Mouse (Mus musculus) intestine, postnatal 0 days (tissue): ENCODE data around the gene Lipe. TPM values are rescaled to one million over a fixed set of nuclear protein-coding genes. Genes with fewer than 3 reads are reported as not detected.
"Not testable (repeated sequence)": the region's sequence is repeated elsewhere in the genome, so short reads cannot be mapped to it uniquely, and the experiment has no call there.

Experiments
- ATAC-seq: fragments of 200-750 bp; cut with Nextera tagmentation; 2 replicates; pipeline ENCODE4 v1.8.0; 2017; ENCODE audit warnings: mild to moderate bottlenecking, moderate TSS enrichment, moderate library complexity
- H3K27ac ChIP-seq: fragments of 300-500 bp; sonication (generic); 2 replicates; pipeline ENCODE4 v1.5.1; 2014; ENCODE audit warnings: mild to moderate bottlenecking, low read depth, low read length, moderate library complexity
- H3K27me3 ChIP-seq: fragments of 300-500 bp; sonication (generic); replicated peaks from 2 replicates; pipeline ENCODE4 v1.6.1; 2014; ENCODE audit warnings: low read length, mixed read lengths; ENCODE audit not compliant: control insufficient read depth, insufficient read depth
- H3K36me3 ChIP-seq: fragments of 300-500 bp; sonication (generic); 2 replicates; pipeline ENCODE4 v1.6.1; 2014; ENCODE audit warnings: mild to moderate bottlenecking, moderate library complexity; ENCODE audit not compliant: control insufficient read depth, insufficient read depth
- H3K4me1 ChIP-seq: fragments of 300-500 bp; sonication (generic); replicated peaks from 2 replicates; pipeline ENCODE4 v1.6.1; 2014; ENCODE audit warnings: antibody characterized with exemption, low read length, mixed read lengths; ENCODE audit not compliant: control insufficient read depth, insufficient read depth
- H3K4me2 ChIP-seq: fragments of 300-500 bp; sonication (generic); replicated peaks from 2 replicates; pipeline ENCODE4 v1.6.1; 2014; ENCODE audit warnings: low read depth, mild to moderate bottlenecking, moderate library complexity
- H3K4me3 ChIP-seq: fragments of 300-500 bp; sonication (generic); 2 replicates; pipeline ENCODE4 v1.5.1; 2014; ENCODE audit warnings: low read depth, low read length
- H3K9ac ChIP-seq: fragments of 300-500 bp; sonication (generic); 2 replicates; pipeline ENCODE4 v1.6.1; 2014; ENCODE audit warnings: mild to moderate bottlenecking, low read depth, low read length
- H3K9me3 ChIP-seq: fragments of 300-500 bp; sonication (generic); 2 replicates; pipeline ENCODE4 v1.6.1; 2016; ENCODE audit warnings: mixed run types; ENCODE audit not compliant: control insufficient read depth
- CTCF ChIP-seq: sonication (generic); IDR thresholded peaks from 2 replicates; pipeline ENCODE4 v1.5.1; 2016; ENCODE audit warnings: low read depth, mild to moderate bottlenecking, control low read depth, antibody characterized with exemption, moderate library complexity
- WGBS: fragments of 180-500 bp; shearing (Covaris S2); extraction: QIAGEN DNeasy Blood & Tissue Kit; methylation state at CpG from one replicate; pipeline ENCODE4 v1.1.7; 2014; 5-methylcytosine and 5-hydroxymethylcytosine counted together
- polyA plus RNA-seq: library from polyadenylated mRNA; unstranded; fragments of >200 nt; fragmentation: Nextera tagmentation; extraction: Ambion mirVana; gene quantifications from 2 replicates; pipeline ENCODE4 v1.2.1, GENCODE M21; 2015

Lipe gene
- polyA plus RNA-seq, 1 experiment from 2014 or later, result 15.0 TPM

DNA sequence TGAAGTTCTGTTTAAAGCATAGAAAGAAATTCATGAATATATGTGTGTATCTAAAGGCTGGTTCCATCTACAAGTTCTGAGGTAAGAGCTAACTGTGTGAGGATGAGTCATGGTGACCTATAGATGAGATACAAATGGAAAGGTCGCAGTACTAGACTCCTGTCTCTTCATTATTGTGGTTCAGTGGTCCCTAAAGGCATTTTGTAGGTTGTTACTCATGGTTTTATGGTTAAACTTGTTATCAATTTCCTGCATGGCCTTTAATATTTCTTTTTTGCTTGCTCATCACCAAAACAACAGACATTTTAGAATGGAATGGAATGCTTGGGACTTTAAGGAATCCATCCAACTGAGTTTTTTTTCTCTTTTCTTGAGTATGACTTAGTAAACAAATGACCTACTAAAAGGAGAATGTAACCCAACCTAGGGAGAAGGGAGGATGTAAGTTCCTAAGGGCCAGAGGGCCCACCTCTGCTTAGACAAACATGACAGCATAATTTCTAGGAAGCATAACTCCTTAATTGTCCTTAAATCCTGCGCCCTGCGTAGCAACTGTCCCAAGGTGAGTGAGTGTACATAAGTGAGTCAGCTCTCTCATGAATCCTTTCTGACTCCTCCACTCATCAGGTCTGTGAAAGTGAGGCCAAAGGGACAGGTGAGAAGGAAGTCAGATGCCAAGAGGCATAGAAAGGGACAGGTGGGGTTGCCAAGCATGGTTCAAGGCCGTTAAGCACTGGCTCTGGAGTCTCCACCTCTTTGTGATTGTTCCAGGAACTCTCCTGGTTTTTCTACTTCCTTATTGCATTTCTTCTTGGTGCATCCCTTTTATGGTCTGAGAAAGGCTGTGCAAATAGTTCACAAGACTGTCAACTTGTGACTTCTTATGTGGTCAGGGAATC, 31.6 kb upstream of the Lipe start:
- 48% methylated on average over 4 of the region's 4 CpGs for WGBS
- peak; percentile 93 for ATAC-seq
- no peaks in the 10 kb centered on the region for H3K36me3 ChIP-seq

DNA sequence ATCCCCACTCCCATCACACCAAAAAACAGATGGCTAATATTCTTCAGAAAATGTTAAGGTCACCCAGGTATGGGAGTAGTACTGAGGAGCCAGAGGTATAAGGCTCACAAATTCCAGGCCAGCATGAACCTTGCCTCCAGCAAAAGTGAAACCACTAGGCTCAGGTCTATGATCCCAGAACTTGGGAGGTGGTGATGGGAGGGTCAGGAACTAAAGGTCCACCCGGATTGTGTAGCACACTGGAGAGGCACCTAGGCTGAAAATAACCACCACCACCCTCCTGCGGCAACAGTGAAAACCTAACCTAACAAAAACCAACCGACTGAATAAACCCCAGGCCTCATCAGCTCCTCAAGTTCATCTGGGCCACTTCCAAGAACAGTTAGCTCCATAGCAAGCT, 29.8 kb upstream of the Lipe start:
- Histone ChIP-seq H3K9me3 (no peaks in the 10 kb centered on the region), H3K4me1 (0 out of 2 replicates have a peak, but pooled peaks cover 6% of the 10 kb centered on the region), H3K4me3 (no peak overlapping the region), H3K36me3 (no peaks in the 10 kb centered on the region), H3K27ac (no peak overlapping the region), H3K4me2 (no peak overlapping the region), H3K9ac (no peak overlapping the region), H3K27me3 (no peaks in the 10 kb centered on the region)
- ATAC-seq, result no peak
- no peak for TF ChIP-seq CTCF
- 70% methylated on average over 3 of the region's 3 CpGs for WGBS

More for the DNA sequence above, 31.6 kb upstream of the Lipe start:
- H3K4me1 ChIP-seq, result peaks cover 10% of the 10 kb centered on the region; the same call in 1 of the 2 replicates
- no peak for TF ChIP-seq CTCF
- H3K9ac ChIP-seq, result no peak overlapping the region
- no peak overlapping the region for H3K4me3 ChIP-seq
- H3K27ac ChIP-seq, result peak overlapping the region; percentile 74
- H3K9me3 ChIP-seq, result no peaks in the 10 kb centered on the region
- no peaks in the 10 kb centered on the region for H3K27me3 ChIP-seq
- no peak overlapping the region for H3K4me2 ChIP-seq

DNA sequence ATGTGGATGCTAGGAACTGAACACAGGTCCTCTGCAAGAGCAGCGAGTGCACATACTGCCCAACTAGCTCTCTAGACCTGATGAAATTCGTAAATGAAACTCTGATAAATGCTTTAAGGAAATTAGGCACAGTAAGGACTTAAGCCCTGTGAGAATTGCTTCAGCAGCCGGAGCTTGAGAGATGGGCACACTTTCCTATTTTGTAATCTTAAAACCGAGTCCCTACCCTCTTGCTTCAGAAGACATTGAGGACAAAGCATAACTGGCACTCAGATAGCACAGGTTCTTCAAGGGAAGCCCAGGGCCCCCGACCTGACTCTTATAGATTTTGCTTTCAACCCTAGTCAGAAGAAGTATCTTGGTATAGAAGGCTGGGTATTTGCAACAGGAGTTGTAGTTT, 28.6 kb upstream of the Lipe start:
- no peak for ATAC-seq
- TF ChIP-seq CTCF, result no peak
- no peak overlapping the region for H3K4me2 ChIP-seq
- no peaks in the 10 kb centered on the region for H3K36me3 ChIP-seq
- no peak overlapping the region for H3K4me3 ChIP-seq
- H3K9me3 ChIP-seq, result no peaks in the 10 kb centered on the region
- H3K4me1 ChIP-seq, result 0 out of 2 replicates have a peak, but pooled peaks cover 6% of the 10 kb centered on the region
- no peak overlapping the region for H3K9ac ChIP-seq
- 87% methylated on average over 5 of the region's 5 CpGs for WGBS
- H3K27me3 ChIP-seq, result no peaks in the 10 kb centered on the region
- H3K27ac ChIP-seq, result no peak overlapping the region

DNA sequence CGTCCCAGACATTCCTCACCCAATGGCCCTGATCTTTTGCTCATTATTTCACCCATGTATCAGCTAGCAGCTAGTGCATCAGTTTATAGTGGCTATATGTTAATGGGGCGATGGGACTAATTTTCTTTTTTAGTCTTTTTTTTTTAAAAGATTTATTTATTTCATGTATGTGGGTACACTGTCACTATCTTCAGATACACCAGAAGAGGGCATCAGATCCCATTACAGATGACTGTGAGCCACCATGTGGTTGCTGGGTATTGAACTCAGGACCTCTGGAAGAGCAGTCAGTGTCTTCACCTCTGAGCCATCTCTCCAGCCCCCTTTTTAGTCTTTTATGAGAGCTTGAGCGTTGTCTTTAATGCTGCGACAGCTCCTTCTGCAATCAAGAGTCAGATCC, 27.9 kb upstream of the Lipe start:
- not testable (repeated sequence) for H3K27me3 ChIP-seq, H3K9ac ChIP-seq, H3K4me3 ChIP-seq, H3K36me3 ChIP-seq, H3K27ac ChIP-seq, H3K4me1 ChIP-seq, H3K4me2 ChIP-seq, ATAC-seq, H3K9me3 ChIP-seq
- WGBS, result 95% methylated on average over 4 of the region's 4 CpGs
- TF ChIP-seq CTCF, result peak; percentile 45

DNA sequence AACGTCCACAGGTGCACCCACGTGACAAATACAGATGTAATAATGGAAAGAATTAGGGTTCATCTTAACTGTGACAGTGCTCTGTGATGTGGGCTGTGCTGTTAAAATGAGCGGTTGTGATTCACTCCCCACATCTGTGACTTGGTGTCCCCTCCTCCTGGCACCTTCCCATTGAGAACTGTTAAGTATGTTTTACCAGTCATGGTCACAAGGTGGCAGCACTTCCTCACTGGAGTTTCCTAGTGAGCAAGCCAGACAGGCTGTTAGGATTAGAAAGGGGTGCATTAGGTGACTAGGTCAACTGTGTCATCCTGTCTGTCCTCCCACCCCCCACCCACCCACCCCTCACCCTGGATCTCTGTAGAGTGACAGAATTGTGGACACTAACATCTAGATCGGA, 25.9 kb upstream of the Lipe start:
- 30% methylated on average over 4 of the region's 4 CpGs for WGBS
- no peaks in the 10 kb centered on the region for H3K36me3 ChIP-seq
- no peak overlapping the region for H3K4me2 ChIP-seq
- no peaks in the 10 kb centered on the region for H3K9me3 ChIP-seq
- no peaks in the 10 kb centered on the region for H3K27me3 ChIP-seq
- ATAC-seq, result peak; percentile 29; the same call in 1 of the 2 replicates
- H3K4me1 ChIP-seq, result no peaks in the 10 kb centered on the region
- no peak overlapping the region for H3K27ac ChIP-seq
- peak; percentile 91 for TF ChIP-seq CTCF
- H3K4me3 ChIP-seq, result no peak overlapping the region
- no peak overlapping the region for H3K9ac ChIP-seq

DNA sequence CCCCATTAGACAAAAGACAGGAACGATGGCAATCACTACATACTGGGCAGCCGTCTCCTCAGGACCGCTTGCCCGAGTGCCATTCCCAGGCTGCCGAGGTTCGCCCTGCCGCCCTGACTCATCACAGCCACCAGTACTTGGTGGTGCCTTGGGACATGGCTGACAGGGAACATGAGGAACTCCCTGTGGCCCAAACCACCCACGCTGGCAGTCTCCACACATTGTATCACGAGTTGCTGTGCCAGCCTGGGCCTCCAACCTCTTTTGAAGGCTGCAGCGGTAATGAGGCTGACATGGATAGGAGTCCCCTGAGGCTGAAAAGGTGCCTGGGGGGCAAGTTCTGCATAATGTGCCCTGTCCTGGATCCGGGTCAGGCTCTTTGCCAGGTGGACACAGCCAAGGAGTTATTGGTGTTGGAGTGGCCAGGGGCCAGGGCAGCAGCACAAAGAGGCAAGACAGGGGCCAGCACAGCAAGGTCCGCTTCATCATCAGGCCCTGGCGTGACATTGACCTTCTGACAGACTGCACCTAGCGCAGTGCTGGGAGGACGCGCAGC, 23.9 kb upstream of the Lipe start:
- no peaks in the 10 kb centered on the region for H3K9me3 ChIP-seq
- TF ChIP-seq CTCF, result no peak
- 86% methylated on average over 16 of the region's 16 CpGs for WGBS
- H3K9ac ChIP-seq, result no peak overlapping the region
- no peaks in the 10 kb centered on the region for H3K36me3 ChIP-seq
- no peak overlapping the region for H3K4me2 ChIP-seq
- no peaks in the 10 kb centered on the region for H3K4me1 ChIP-seq
- H3K27me3 ChIP-seq, result no peaks in the 10 kb centered on the region
- no peak for ATAC-seq
- H3K4me3 ChIP-seq, result no peak overlapping the region
- no peak overlapping the region for H3K27ac ChIP-seq
